ENCODE assay signal across 17 mouse cellular contexts in the genomic region with DNA sequence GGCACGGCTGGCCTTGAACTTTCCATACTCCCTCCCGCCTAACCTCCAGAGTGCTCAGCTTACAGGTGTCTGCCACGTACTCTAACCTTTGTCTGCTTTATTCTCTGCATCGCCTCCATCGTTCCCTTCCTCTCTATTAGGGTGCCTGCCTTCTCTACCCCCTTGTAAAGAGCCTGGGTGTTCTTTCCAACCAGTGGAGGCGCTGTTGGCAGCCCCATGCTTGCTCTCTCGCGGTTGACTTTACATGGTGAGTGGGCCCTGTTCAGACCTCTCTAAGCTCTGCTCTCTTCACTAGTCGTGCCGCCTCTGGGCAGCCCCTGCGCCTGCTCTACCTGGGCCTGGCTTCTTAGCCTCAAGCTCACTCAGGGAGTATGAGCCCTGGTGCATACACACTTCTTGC.
A peak's percentile ranks its signal among the peaks of the same experiment; 100 is the strongest.
DNase-seq lines count a peak whose midpoint lies in the region; ATAC-seq and TF ChIP-seq lines count a peak whose summit lies in the region.
"Had no signal": no experiment of that assay in that cellular context is flagged by ENCODE, and none has a peak within 500 bp of the region (broad histone marks: within the 10 kb centered on the region; RNA-seq: fewer than 3 reads in every experiment).

No protein-coding gene starts in this region.

- no peak for DNase-seq in midbrain, embryonic 11.5 days (ENCODE audit: low spot score, missing footprints)
- DNase-seq in brain, embryonic 14.5 days (ENCODE audit: low read depth) = peak; percentile 64
- DNase-seq in stomach, postnatal 0 days (ENCODE audit: low spot score) = no peak
- DNase-seq in MN1 (ENCODE audit: low spot score) = no peak
- DNase-seq: adrenal gland, postnatal 10 days; gastrocnemius, postnatal 36 days; kidney, adult 11 months; lung, postnatal 10 days; right cerebral cortex, postnatal 4 days; thymus, postnatal 14 days had no signal

- H3K27me3 ChIP-seq in intestine, postnatal 0 days (replicated peaks; ENCODE audit: control insufficient read depth, insufficient read depth, low read length) = no peaks in the 10 kb centered on the region
- H3K27me3 ChIP-seq in intestine, embryonic 16.5 days (replicated peaks; ENCODE audit: control insufficient read depth, insufficient read depth, low read length) = no peaks in the 10 kb centered on the region
- 0 out of 2 replicates have a peak, but pooled peaks cover 9% of the 10 kb centered on the region for H3K27me3 ChIP-seq in midbrain, embryonic 12.5 days
- H3K27me3 ChIP-seq in midbrain, embryonic 11.5 days (ENCODE audit: control insufficient read depth, insufficient read depth, low read length) = no peaks in the 10 kb centered on the region
- H3K27me3 ChIP-seq in stomach, postnatal 0 days (ENCODE audit: control insufficient read depth, insufficient read depth, low read length) = no peaks in the 10 kb centered on the region
- H3K27me3 ChIP-seq: embryonic facial prominence, embryonic 15.5 days; heart, embryonic 13.5 days; liver, embryonic 12.5 days had no signal

- TF ChIP-seq EP300 in stomach, postnatal 0 days (optimal IDR thresholded peaks at IDR 0.05) = no peak

- H3K4me1 ChIP-seq in intestine, postnatal 0 days (replicated peaks; ENCODE audit: control insufficient read depth, insufficient read depth, low read length) = no peaks in the 10 kb centered on the region
- no peaks in the 10 kb centered on the region for H3K4me1 ChIP-seq in intestine, embryonic 16.5 days (ENCODE audit: control insufficient read depth, insufficient read depth, low read length)
- peaks cover 55% of the 10 kb centered on the region for H3K4me1 ChIP-seq in midbrain, embryonic 12.5 days
- H3K4me1 ChIP-seq in midbrain, embryonic 11.5 days (ENCODE audit: control insufficient read depth, insufficient read depth, low read length) = peaks cover 24% of the 10 kb centered on the region
- no peaks in the 10 kb centered on the region for H3K4me1 ChIP-seq in stomach, postnatal 0 days (replicated peaks; ENCODE audit: control insufficient read depth, insufficient read depth)
- H3K4me1 ChIP-seq: embryonic facial prominence, embryonic 15.5 days; heart, embryonic 13.5 days; liver, embryonic 12.5 days had no signal

- no peak overlapping the region for H3K27ac ChIP-seq in intestine, postnatal 0 days (ENCODE audit: low read depth, low read length)
- H3K27ac ChIP-seq in intestine, embryonic 16.5 days (ENCODE audit: low read length) = no peak overlapping the region
- 0 out of 2 replicates have a peak overlapping the region, but pooled peaks have one; percentile 2 for H3K27ac ChIP-seq in midbrain, embryonic 12.5 days (replicated peaks)
- no peak overlapping the region for H3K27ac ChIP-seq in midbrain, embryonic 11.5 days (ENCODE audit: low read depth, low read length)
- H3K27ac ChIP-seq in stomach, postnatal 0 days (replicated peaks) = no peak overlapping the region
- H3K27ac ChIP-seq: embryonic facial prominence, embryonic 15.5 days; heart, embryonic 13.5 days; liver, embryonic 12.5 days had no signal

- 37% methylated on average over 11 of the region's 11 CpGs for WGBS in intestine, postnatal 0 days
- WGBS in intestine, embryonic 16.5 days = 41% methylated on average over 11 of the region's 11 CpGs
- 32% methylated on average over 11 of the region's 11 CpGs for WGBS in midbrain, embryonic 12.5 days
- WGBS in midbrain, embryonic 11.5 days = 33% methylated on average over 11 of the region's 11 CpGs
- WGBS in stomach, postnatal 0 days = 47% methylated on average over 11 of the region's 11 CpGs

- no peak for ATAC-seq in intestine, postnatal 0 days
- no peak for ATAC-seq in intestine, embryonic 16.5 days
- no peak for ATAC-seq in midbrain, embryonic 12.5 days (ENCODE audit: low FRiP score, low read depth)
- ATAC-seq in midbrain, embryonic 11.5 days (ENCODE audit: low FRiP score) = no peak
- ATAC-seq in stomach, postnatal 0 days (ENCODE audit: low FRiP score, low TSS enrichment) = no peak
- ATAC-seq: CD4-positive, CD25-positive, alpha-beta regulatory T cell, adult 4 months; liver, embryonic 12.5 days had no signal

- no peaks in the 10 kb centered on the region for H3K9me3 ChIP-seq in intestine, postnatal 0 days (ENCODE audit: control insufficient read depth)
- no peaks in the 10 kb centered on the region for H3K9me3 ChIP-seq in intestine, embryonic 16.5 days (ENCODE audit: control insufficient read depth, low read length)
- no peaks in the 10 kb centered on the region for H3K9me3 ChIP-seq in midbrain, embryonic 12.5 days
- no peaks in the 10 kb centered on the region for H3K9me3 ChIP-seq in midbrain, embryonic 11.5 days (ENCODE audit: control insufficient read depth, low read length)
- H3K9me3 ChIP-seq in stomach, postnatal 0 days (ENCODE audit: control insufficient read depth, low read length) = no peaks in the 10 kb centered on the region
- H3K9me3 ChIP-seq: embryonic facial prominence, embryonic 15.5 days; heart, embryonic 13.5 days; liver, embryonic 12.5 days had no signal

- H3K36me3 ChIP-seq in intestine, postnatal 0 days (ENCODE audit: control insufficient read depth, insufficient read depth) = no peaks in the 10 kb centered on the region
- no peaks in the 10 kb centered on the region for H3K36me3 ChIP-seq in intestine, embryonic 16.5 days (ENCODE audit: control insufficient read depth, insufficient read depth, low read length)
- no peaks in the 10 kb centered on the region for H3K36me3 ChIP-seq in midbrain, embryonic 12.5 days
- H3K36me3 ChIP-seq in midbrain, embryonic 11.5 days (ENCODE audit: control insufficient read depth, insufficient read depth, low read length) = no peaks in the 10 kb centered on the region
- H3K36me3 ChIP-seq in stomach, postnatal 0 days (ENCODE audit: control insufficient read depth, insufficient read depth, low read length) = no peaks in the 10 kb centered on the region
- H3K36me3 ChIP-seq: embryonic facial prominence, embryonic 15.5 days; heart, embryonic 13.5 days; liver, embryonic 12.5 days had no signal

- peak; percentile 30; the same call in 1 of the 2 replicates for TF ChIP-seq CTCF in intestine, postnatal 0 days (IDR thresholded peaks at IDR 0.05; ENCODE audit: low read depth)
- TF ChIP-seq CTCF in brain, embryonic 14.5 days (IDR thresholded peaks at IDR 0.05; ENCODE audit: borderline replicate concordance, extremely low read depth, insufficient read depth, insufficient read length) = peak; percentile 50
- TF ChIP-seq CTCF in stomach, postnatal 0 days (IDR thresholded peaks at IDR 0.05; ENCODE audit: low read depth) = peak; percentile 34

- no peak overlapping the region for H3K9ac ChIP-seq in intestine, postnatal 0 days (ENCODE audit: low read depth, low read length)
- H3K9ac ChIP-seq in intestine, embryonic 16.5 days (ENCODE audit: low read depth, low read length) = no peak overlapping the region
- H3K9ac ChIP-seq in midbrain, embryonic 12.5 days (replicated peaks) = no peak overlapping the region
- no peak overlapping the region for H3K9ac ChIP-seq in midbrain, embryonic 11.5 days (ENCODE audit: low read length)
- H3K9ac ChIP-seq in stomach, postnatal 0 days (ENCODE audit: low read length) = no peak overlapping the region
- H3K9ac ChIP-seq: embryonic facial prominence, embryonic 15.5 days; heart, embryonic 13.5 days; liver, embryonic 12.5 days had no signal

- TF ChIP-seq POLR2A in brain, embryonic 14.5 days (IDR thresholded peaks at IDR 0.05; ENCODE audit: borderline replicate concordance, extremely low read depth, insufficient read depth, insufficient read length, poor library complexity, severe bottlenecking) = no peak

- no peak overlapping the region for H3K4me3 ChIP-seq in intestine, postnatal 0 days (ENCODE audit: low read depth, low read length)
- no peak overlapping the region for H3K4me3 ChIP-seq in intestine, embryonic 16.5 days (ENCODE audit: low read length)
- H3K4me3 ChIP-seq in midbrain, embryonic 12.5 days = no peak overlapping the region
- H3K4me3 ChIP-seq in midbrain, embryonic 11.5 days (ENCODE audit: low read depth, low read length) = no peak overlapping the region
- no peak overlapping the region for H3K4me3 ChIP-seq in stomach, postnatal 0 days (ENCODE audit: low read depth, low read length)
- H3K4me3 ChIP-seq: embryonic facial prominence, embryonic 15.5 days; heart, embryonic 13.5 days; liver, embryonic 12.5 days had no signal

- no peak overlapping the region for H3K4me2 ChIP-seq in intestine, postnatal 0 days (replicated peaks; ENCODE audit: low read depth)
- H3K4me2 ChIP-seq in intestine, embryonic 16.5 days (ENCODE audit: low read depth, low read length) = no peak overlapping the region
- H3K4me2 ChIP-seq in midbrain, embryonic 12.5 days (replicated peaks) = no peak overlapping the region
- no peak overlapping the region for H3K4me2 ChIP-seq in midbrain, embryonic 11.5 days
- H3K4me2 ChIP-seq in stomach, postnatal 0 days (replicated peaks; ENCODE audit: low read depth) = no peak overlapping the region
- H3K4me2 ChIP-seq: embryonic facial prominence, embryonic 15.5 days; heart, embryonic 13.5 days; liver, embryonic 12.5 days had no signal
